Mouse (Mus musculus) MEL (cell line): ENCODE measurements at regions not wholly inside any gene's neighbourhood (a gene's known extent, or its start where the extent isn't known, plus 50 kb on each side); places are given as distances from the start of the nearest gene placed in this dataset.

Experiments used
- DNase-seq: peaks from one replicate; pipeline ENCODE4 v3.0.0; 2011; ENCODE audit warnings: low read depth, low spot score
- H3K27ac ChIP-seq: 2 replicates; pipeline ENCODE4 v1.5.1; 2012; ENCODE audit warnings: low read depth, mild to moderate bottlenecking, control low read depth, low read length, moderate library complexity; ENCODE audit not compliant: control insufficient read depth
- H3K27me3 ChIP-seq, 2 experiments: fragments of 150-350 bp in 1 of 2; sonication (generic) in 1 of 2; 2 replicates each; pipeline ENCODE4 v1.6.1; 2012; ENCODE audit warnings: low read length in 2 of 2, mild to moderate bottlenecking in 2 of 2, improper control_type of control experiment in 1 of 2, moderate library complexity in 1 of 2; ENCODE audit not compliant: insufficient read depth in 2 of 2, control insufficient read depth in 1 of 2
- H3K36me3 ChIP-seq, 2 experiments: 2 replicates each; pipeline ENCODE4 v1.6.1; 2012 to 2014; ENCODE audit warnings: low read length in 2 of 2, improper control_type of control experiment in 1 of 2, inconsistent platforms in 1 of 2, mild to moderate bottlenecking in 1 of 2; ENCODE audit not compliant: insufficient read depth in 2 of 2, control insufficient read depth in 1 of 2
- H3K4me1 ChIP-seq, 2 experiments: fragments of 150-350 bp in 1 of 2; sonication (generic) in 1 of 2; 2 replicates each; pipeline ENCODE4 v1.6.1; 2012; ENCODE audit warnings: low read length in 2 of 2, improper control_type of control experiment in 1 of 2, mild to moderate bottlenecking in 1 of 2; ENCODE audit not compliant: insufficient read depth in 2 of 2, control insufficient read depth in 1 of 2
- H3K4me3 ChIP-seq, 2 experiments: fragments of 150-350 bp in 1 of 2; sonication (generic) in 1 of 2; 2 replicates each; pipeline ENCODE4 v1.5.1; 2012; ENCODE audit warnings: low read depth in 2 of 2, low read length in 2 of 2, mild to moderate bottlenecking in 2 of 2, moderate library complexity in 2 of 2, control low read depth in 1 of 2, improper control_type of control experiment in 1 of 2; ENCODE audit not compliant: control insufficient read depth in 1 of 2, insufficient read depth in 1 of 2
- H3K79me2 ChIP-seq: 2 replicates; pipeline ENCODE4 v1.6.1; 2012; ENCODE audit warnings: mild to moderate bottlenecking, low read length, moderate library complexity; ENCODE audit not compliant: control insufficient read depth, poor library complexity, insufficient read depth
- H3K9ac ChIP-seq: 2 replicates; pipeline ENCODE4 v1.6.1; 2012; ENCODE audit warnings: low read depth, mild to moderate bottlenecking, control low read depth, low read length, moderate library complexity; ENCODE audit not compliant: control insufficient read depth, poor library complexity, severe bottlenecking
- H3K9me3 ChIP-seq: fragments of 150-350 bp; sonication (generic); replicated peaks from 2 replicates; pipeline ENCODE4 v1.6.1; 2012; ENCODE audit warnings: mild to moderate bottlenecking, low read length, improper control_type of control experiment, moderate library complexity; ENCODE audit not compliant: insufficient read depth
- BHLHE40 ChIP-seq: IDR thresholded peaks from 2 replicates; pipeline ENCODE4 v1.6.1; 2012; ENCODE audit warnings: low read depth, mild to moderate bottlenecking, inconsistent platforms, low read length, improper control_type of control experiment, borderline replicate concordance
- CHD2 ChIP-seq: IDR thresholded peaks from 2 replicates; pipeline ENCODE4 v1.6.1; 2011; ENCODE audit warnings: low read length, improper control_type of control experiment
- CTCF ChIP-seq, 3 experiments: IDR thresholded peaks in 2 of 3; conservative IDR thresholded peaks in 1 of 3; 2 replicates each; pipeline ENCODE4 v1.5.1; 2011 to 2012; ENCODE audit warnings: low read length in 3 of 3, low read depth in 2 of 3, mild to moderate bottlenecking in 2 of 3, improper control_type of control experiment in 1 of 3, inconsistent platforms in 1 of 3, mixed read lengths in 1 of 3, moderate library complexity in 1 of 3; ENCODE audit not compliant: control insufficient read depth in 1 of 3, insufficient read depth in 1 of 3, poor library complexity in 1 of 3, severe bottlenecking in 1 of 3
- ETS1 ChIP-seq: IDR thresholded peaks from 2 replicates; pipeline ENCODE4 v1.6.1; 2012; ENCODE audit warnings: low read depth, mild to moderate bottlenecking, inconsistent platforms, low read length, improper control_type of control experiment, moderate library complexity
- GABPA ChIP-seq: IDR thresholded peaks from 2 replicates; pipeline ENCODE4 v1.6.1; 2012; ENCODE audit warnings: low read depth, mild to moderate bottlenecking, inconsistent platforms, low read length, improper control_type of control experiment, moderate library complexity
- GATA1 ChIP-seq: IDR thresholded peaks from 2 replicates; pipeline ENCODE4 v1.6.1; 2011; ENCODE audit warnings: low read depth, low read length, improper control_type of control experiment
- MAX ChIP-seq: IDR thresholded peaks from 2 replicates; pipeline ENCODE4 v1.6.1; 2011; ENCODE audit warnings: low read length, improper control_type of control experiment
- MYB ChIP-seq: IDR thresholded peaks from 2 replicates; pipeline ENCODE4 v1.6.1; 2011; ENCODE audit warnings: mild to moderate bottlenecking, low read depth, low read length, improper control_type of control experiment
- NRF1 ChIP-seq: IDR thresholded peaks from 2 replicates; pipeline ENCODE4 v1.6.1; 2014; ENCODE audit warnings: low read depth, mild to moderate bottlenecking, inconsistent platforms, low read length, improper control_type of control experiment, moderate library complexity; ENCODE audit not compliant: poor library complexity, insufficient read depth, severe bottlenecking
- RCOR1 ChIP-seq: IDR thresholded peaks from 2 replicates; pipeline ENCODE4 v1.6.1; 2012; ENCODE audit warnings: low read depth, mild to moderate bottlenecking, inconsistent platforms, low read length, improper control_type of control experiment
- SMC3 ChIP-seq: IDR thresholded peaks from 2 replicates; pipeline ENCODE4 v1.6.1; 2011; ENCODE audit warnings: low read depth, low read length, improper control_type of control experiment
- TCF12 ChIP-seq: IDR thresholded peaks from 2 replicates; pipeline ENCODE4 v1.6.1; 2014; ENCODE audit warnings: low read depth, mild to moderate bottlenecking, inconsistent platforms, low read length, improper control_type of control experiment, moderate library complexity
- USF1 ChIP-seq: IDR thresholded peaks from 2 replicates; pipeline ENCODE4 v1.6.1; 2014; ENCODE audit warnings: low read depth, mild to moderate bottlenecking, inconsistent platforms, low read length, improper control_type of control experiment, moderate library complexity
- USF2 ChIP-seq, 2 experiments: IDR thresholded peaks; 2 replicates each; pipeline ENCODE4 v1.6.1; 2011 to 2012; ENCODE audit warnings: improper control_type of control experiment in 2 of 2, low read length in 2 of 2, borderline replicate concordance in 1 of 2, inconsistent platforms in 1 of 2, low read depth in 1 of 2, mild to moderate bottlenecking in 1 of 2; ENCODE audit not compliant: insufficient read depth in 1 of 2
- ZMIZ1 ChIP-seq: IDR thresholded peaks from 2 replicates; pipeline ENCODE4 v1.6.1; 2012; ENCODE audit warnings: low read depth, mild to moderate bottlenecking, inconsistent platforms, low read length, improper control_type of control experiment, moderate library complexity
- ZNF384 ChIP-seq: IDR thresholded peaks from 2 replicates; pipeline ENCODE4 v1.6.1; 2012; ENCODE audit warnings: low read depth, mild to moderate bottlenecking, inconsistent platforms, low read length, improper control_type of control experiment

DNA sequence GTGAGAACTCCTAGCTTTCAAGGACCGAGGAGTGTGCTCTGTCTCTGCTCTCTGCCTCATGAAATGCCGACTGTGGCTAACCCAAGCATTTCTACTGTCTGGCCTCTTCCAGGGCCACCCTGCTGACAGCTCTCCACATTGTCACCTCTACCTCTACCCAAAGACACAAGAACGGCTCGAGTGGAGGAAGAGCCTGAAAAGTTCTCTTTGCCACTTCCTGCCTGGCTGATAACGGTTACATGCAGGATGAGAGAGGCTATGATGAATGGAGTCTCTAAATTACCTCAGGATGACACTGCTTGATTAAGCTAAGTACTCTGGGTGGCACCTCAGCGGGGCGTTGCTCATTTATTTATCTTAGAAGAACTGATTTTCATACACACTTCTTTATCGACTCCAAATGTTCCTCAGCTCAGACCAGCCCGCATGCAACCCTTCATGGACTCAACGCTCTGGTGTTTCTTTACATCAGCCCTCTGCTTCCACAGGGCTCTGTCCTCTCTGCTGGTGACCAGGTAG is 230.0 kb upstream of the Sdk2 start:
- TF ChIP-seq TCF12: no peak
- TF ChIP-seq USF1: no peak
- no peak for TF ChIP-seq MAX
- no peak for TF ChIP-seq BHLHE40
- TF ChIP-seq CHD2: no peak
- no peak for TF ChIP-seq GABPA
- TF ChIP-seq ETS1: no peak
- no peak for TF ChIP-seq USF2 (IDR thresholded peaks at IDR 0.05; ENCODE audit: borderline replicate concordance in 1 of 2, insufficient read depth in 1 of 2, low read depth in 1 of 2, low read length in 2 of 2)
- no peak for TF ChIP-seq GATA1
- no peak for TF ChIP-seq RCOR1
- no peak overlapping the region for H3K27ac ChIP-seq
- no peak for DNase-seq
- H3K4me3 ChIP-seq: no peak overlapping the region
- no peaks in the 10 kb centered on the region for H3K27me3 ChIP-seq
- no peaks in the 10 kb centered on the region for H3K9me3 ChIP-seq
- no peak overlapping the region for H3K9ac ChIP-seq
- no peaks in the 10 kb centered on the region for H3K36me3 ChIP-seq
- H3K79me2 ChIP-seq: no peaks in the 10 kb centered on the region
- no peaks in the 10 kb centered on the region for H3K4me1 ChIP-seq

DNA sequence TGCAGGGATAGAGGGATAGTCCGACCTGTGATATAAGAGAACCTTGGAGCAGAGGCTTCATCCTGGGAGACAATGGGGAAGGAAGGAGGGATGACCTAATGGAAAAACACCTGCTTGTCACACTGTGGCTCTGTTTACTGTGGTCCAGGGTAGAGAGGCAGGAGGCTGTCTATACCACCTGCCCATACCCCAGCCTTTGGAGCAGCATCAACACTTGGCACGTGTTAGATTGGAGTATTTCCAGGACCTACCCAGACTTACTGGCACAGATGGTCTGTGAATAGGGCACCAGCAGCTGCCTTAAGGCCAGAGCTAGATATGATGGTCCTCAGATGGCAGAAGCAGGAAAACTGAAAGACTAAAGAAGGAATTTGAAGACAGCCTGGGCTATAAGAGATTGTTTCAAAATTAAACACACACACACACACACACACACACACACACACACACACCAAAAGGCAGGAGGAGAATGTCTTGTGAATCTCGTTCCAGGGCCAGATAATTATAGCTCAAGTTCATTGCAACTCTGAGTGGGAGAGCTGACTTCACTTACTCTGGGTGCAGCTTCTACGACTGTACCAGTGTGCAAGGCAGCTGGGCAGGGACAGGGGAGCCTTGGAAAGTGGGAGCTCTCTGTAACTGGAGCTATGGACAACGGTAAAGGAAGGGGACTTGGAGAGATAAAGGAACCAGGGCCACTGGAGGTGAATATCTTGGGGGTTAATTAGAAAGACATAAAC is 227.8 kb upstream of the Sdk2 start:
- Histone ChIP-seq H3K27me3 (no peaks in the 10 kb centered on the region), H3K9ac (no peak overlapping the region), H3K9me3 (no peaks in the 10 kb centered on the region), H3K4me1 (no peaks in the 10 kb centered on the region), H3K4me3 (no peak overlapping the region), H3K27ac (no peak overlapping the region), H3K79me2 (no peaks in the 10 kb centered on the region), H3K36me3 (no peaks in the 10 kb centered on the region)
- no peak for DNase-seq
- TF ChIP-seq BHLHE40 (no peak), GABPA (no peak), ZNF384 (no peak), CTCF (IDR thresholded peaks at IDR 0.05 in 2 of 3, conservative IDR thresholded peaks at IDR 0.05 in 1 of 3; ENCODE audit: control insufficient read depth in 1 of 3, insufficient read depth in 1 of 3, low read depth in 2 of 3, low read length in 3 of 3, poor library complexity in 1 of 3, severe bottlenecking in 1 of 3) (no peak), NRF1 (no peak), SMC3 (no peak), MYB (no peak), ZMIZ1 (no peak)
